Mouse (Mus musculus): ENCODE measurements around the gene Mphosph10.
A peak's percentile ranks its signal among the peaks of the same experiment; 100 is the strongest.

Mphosph10 gene

GRCm38 (mm10) chr7:64351087-64351486, 41.0 kb downstream of the Mphosph10 start:
- no peak for DNase-seq (ENCODE audit: low spot score)

- DNase-seq (ENCODE audit: low spot score): no peak
These were observed 42.8 kb downstream of the Mphosph10 start for GRCm38 (mm10) chr7:64349147-64349861.

GRCm38 (mm10) chr7:64347813-64348212, 44.3 kb downstream of the Mphosph10 start:
- DNase-seq (ENCODE audit: low spot score): no peak

- no peak for DNase-seq (ENCODE audit: low spot score)
These were observed 59.4 kb downstream of the Mphosph10 start for GRCm38 (mm10) chr7:64332686-64333085.

- no peak for DNase-seq (ENCODE audit: low spot score)
These were observed 60.8 kb downstream of the Mphosph10 start for GRCm38 (mm10) chr7:64331309-64331708.

GRCm38 (mm10) chr7:64327486-64327885, 64.6 kb downstream of the Mphosph10 start:
- DNase-seq (ENCODE audit: low spot score): no peak

GRCm38 (mm10) chr7:64326892-64327291, 65.2 kb downstream of the Mphosph10 start:
- peak; percentile 69 for DNase-seq (ENCODE audit: low spot score)
